Mouse (Mus musculus) liver, postnatal 0 days (tissue): ENCODE results near the gene Lim2.

Experiments
- CTCF ChIP-seq: sonication (generic); IDR thresholded peaks from 2 replicates; pipeline ENCODE4 v1.5.1; 2016; ENCODE audit warnings: antibody characterized with exemption, low read depth
- EP300 ChIP-seq: IDR thresholded peaks from 2 replicates; pipeline ENCODE4 v1.6.1; 2016; ENCODE audit warnings: antibody characterized with exemption, low read depth, mild to moderate bottlenecking

DNA sequence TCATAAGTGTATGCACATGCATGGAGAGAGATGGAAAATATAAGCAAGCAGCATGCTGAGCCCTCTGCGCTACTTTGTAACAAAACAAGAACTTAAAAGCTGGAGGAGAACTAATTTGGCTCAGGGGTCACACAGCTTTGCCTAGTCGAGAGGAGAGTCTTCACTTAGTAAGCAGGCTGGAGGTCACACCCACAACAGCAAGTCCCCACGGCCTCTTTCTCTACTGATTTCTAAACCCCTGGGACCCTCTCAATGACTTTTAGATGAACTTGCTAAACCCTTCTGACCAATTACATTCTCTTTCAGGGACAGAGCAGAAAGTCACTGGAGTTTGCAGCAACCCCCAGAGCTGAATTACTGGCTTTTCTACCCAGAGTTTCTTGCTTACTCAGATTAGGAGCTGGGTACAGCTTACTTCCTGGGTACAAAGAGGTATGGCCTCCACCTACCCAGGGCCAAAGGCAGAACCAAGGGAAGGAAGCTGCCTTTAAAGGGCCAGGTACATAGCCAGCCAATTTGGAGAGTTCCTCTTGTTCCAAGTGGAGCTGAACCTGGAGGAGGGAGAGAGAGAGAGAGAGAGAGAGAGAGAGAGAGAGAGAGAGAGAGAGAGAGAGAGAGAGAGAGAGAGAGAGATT lies 3.4 kb upstream of the Lim2 start:
- TF ChIP-seq CTCF = no peak
- TF ChIP-seq EP300 = no peak
